Mouse (Mus musculus) hindbrain, embryonic 13.5 days (tissue): ENCODE data around the gene Itpripl1. TPM values are rescaled to one million over a fixed set of nuclear protein-coding genes. Genes with fewer than 3 reads are reported as not detected.
"Not testable (repeated sequence)": the region's sequence is repeated elsewhere in the genome, so short reads cannot be mapped to it uniquely, and the experiment has no call there.

Experiments used
- ATAC-seq: fragments of 200-750 bp; cut with Nextera tagmentation; 2 replicates; pipeline ENCODE4 v1.8.0; 2017; ENCODE audit warnings: moderate TSS enrichment; ENCODE audit not compliant: low FRiP score
- H3K27ac ChIP-seq: fragments of 300-500 bp; sonication (generic); 2 replicates; pipeline ENCODE4 v1.5.1; 2015; ENCODE audit warnings: inconsistent platforms, mild to moderate bottlenecking, moderate library complexity
- H3K27me3 ChIP-seq: fragments of 300-500 bp; sonication (generic); 2 replicates; pipeline ENCODE4 v1.6.1; 2015; ENCODE audit warnings: mild to moderate bottlenecking, inconsistent platforms
- H3K36me3 ChIP-seq: fragments of 300-500 bp; sonication (generic); 2 replicates; pipeline ENCODE4 v1.6.1; 2015; ENCODE audit warnings: mild to moderate bottlenecking, inconsistent platforms
- H3K4me1 ChIP-seq: fragments of 300-500 bp; sonication (generic); replicated peaks from 2 replicates; pipeline ENCODE4 v1.6.1; 2015; ENCODE audit warnings: inconsistent platforms
- H3K4me2 ChIP-seq: fragments of 300-500 bp; sonication (generic); 2 replicates; pipeline ENCODE4 v1.6.1; 2015; ENCODE audit warnings: inconsistent platforms, mild to moderate bottlenecking, moderate library complexity
- H3K4me3 ChIP-seq: fragments of 300-500 bp; sonication (generic); 2 replicates; pipeline ENCODE4 v1.5.1; 2015; ENCODE audit warnings: mild to moderate bottlenecking, inconsistent platforms
- H3K9ac ChIP-seq: fragments of 300-500 bp; sonication (generic); 2 replicates; pipeline ENCODE4 v1.6.1; 2015; ENCODE audit warnings: mild to moderate bottlenecking, inconsistent platforms
- H3K9me3 ChIP-seq: fragments of 300-500 bp; sonication (generic); 2 replicates; pipeline ENCODE4 v1.6.1; 2016; ENCODE audit warnings: inconsistent platforms
- WGBS: fragments of 180-500 bp; shearing (Covaris S2); methylation state at CpG from one replicate; pipeline ENCODE4 v1.1.7; 2015; 5-methylcytosine and 5-hydroxymethylcytosine counted together
- polyA plus RNA-seq: library from polyadenylated mRNA; unstranded; fragments of >200 nt; fragmentation: Nextera tagmentation; extraction: Ambion mirVana; gene quantifications from 2 replicates; pipeline ENCODE4 v1.2.1, GENCODE M21; 2015

Gene Itpripl1
- polyA plus RNA-seq, result 11.4 and 13.1 TPM in 2 replicates

- Histone ChIP-seq H3K27ac (no peak within 1 kb of the TSS), H3K9ac (peak within 1 kb of the TSS; percentile 73), H3K4me1 (peaks cover 21% of the 10 kb centered on the region), H3K4me3 (peak within 1 kb of the TSS; percentile 55), H3K9me3 (no peaks in the 10 kb centered on the region), H3K4me2 (peak within 1 kb of the TSS; percentile 93), H3K27me3 (peaks cover 3% of the 10 kb centered on the region; the same call in 1 of the 2 replicates), H3K36me3 (no peaks in the 10 kb centered on the region; the same call in 1 of the 2 replicates)
- ATAC-seq, result peak; percentile 84
- 4% methylated on average over 31 of the region's 31 CpGs for WGBS
These were observed at the start of gene Itpripl1 for GRCm38 (mm10) chr2:127143158-127144063. Gene Itpripl1 (minus strand): TSS chr2:127143442.

- no peak for ATAC-seq
- no peaks in the 10 kb centered on the region for H3K36me3 ChIP-seq
- no peak overlapping the region for H3K27ac ChIP-seq
- H3K4me2 ChIP-seq, result no peak overlapping the region
- no peaks in the 10 kb centered on the region for H3K9me3 ChIP-seq
- H3K9ac ChIP-seq, result no peak overlapping the region
- H3K27me3 ChIP-seq, result peaks cover 7% of the 10 kb centered on the region
- no peaks in the 10 kb centered on the region for H3K4me1 ChIP-seq
- no peak overlapping the region for H3K4me3 ChIP-seq
These were observed 46.3 kb upstream of the Itpripl1 start for GRCm38 (mm10) chr2:127189574-127189973.

- H3K27ac ChIP-seq, result peak overlapping the region; percentile 91
- 1% methylated on average over 17 of the region's 17 CpGs for WGBS
- peaks cover 11% of the 10 kb centered on the region; the same call in 1 of the 2 replicates for H3K27me3 ChIP-seq
- H3K4me2 ChIP-seq, result peak overlapping the region; percentile 76
- H3K4me1 ChIP-seq, result peaks cover 8% of the 10 kb centered on the region
- peak overlapping the region; percentile 60 for H3K4me3 ChIP-seq
- peak; percentile 100 for ATAC-seq
- no peaks in the 10 kb centered on the region for H3K9me3 ChIP-seq
- H3K9ac ChIP-seq, result peak overlapping the region; percentile 87
- H3K36me3 ChIP-seq, result no peaks in the 10 kb centered on the region
These were observed 39.5 kb upstream of the Itpripl1 start for GRCm38 (mm10) chr2:127182598-127183381.

GRCm38 (mm10) chr2:127166261-127166660, 23.0 kb upstream of the Itpripl1 start:
- not testable (repeated sequence) for ATAC-seq, H3K9me3 ChIP-seq, H3K4me3 ChIP-seq, H3K4me1 ChIP-seq, H3K9ac ChIP-seq, H3K36me3 ChIP-seq, H3K27ac ChIP-seq, H3K4me2 ChIP-seq
- 7% methylated on average over 1 of the region's 1 CpGs for WGBS
- peaks cover 18% of the 10 kb centered on the region; the same call in 1 of the 2 replicates for H3K27me3 ChIP-seq

GRCm38 (mm10) chr2:127165675-127166074, 22.4 kb upstream of the Itpripl1 start:
- H3K9ac ChIP-seq, result no peak overlapping the region
- 61% methylated on average over 4 of the region's 4 CpGs for WGBS
- H3K4me1 ChIP-seq, result no peaks in the 10 kb centered on the region
- ATAC-seq, result no peak
- peaks cover 18% of the 10 kb centered on the region; the same call in 1 of the 2 replicates for H3K27me3 ChIP-seq
- no peak overlapping the region for H3K4me3 ChIP-seq
- no peak overlapping the region for H3K27ac ChIP-seq
- H3K4me2 ChIP-seq, result no peak overlapping the region
- no peaks in the 10 kb centered on the region for H3K9me3 ChIP-seq
- no peaks in the 10 kb centered on the region for H3K36me3 ChIP-seq

GRCm38 (mm10) chr2:127145699-127146098, 2.5 kb upstream of the Itpripl1 start:
- H3K4me2 ChIP-seq, result no peak overlapping the region
- 0 out of 2 replicates have a peak, but pooled peaks cover 3% of the 10 kb centered on the region for H3K9me3 ChIP-seq
- H3K4me3 ChIP-seq, result no peak overlapping the region
- no peak overlapping the region for H3K27ac ChIP-seq
- no peak for ATAC-seq
- no peak overlapping the region for H3K9ac ChIP-seq
- H3K36me3 ChIP-seq, result no peaks in the 10 kb centered on the region
- WGBS, result 85% methylated on average over 3 of the region's 3 CpGs
- H3K27me3 ChIP-seq, result peaks cover 3% of the 10 kb centered on the region; the same call in 1 of the 2 replicates
- H3K4me1 ChIP-seq, result peaks cover 21% of the 10 kb centered on the region

GRCm38 (mm10) chr2:127142577-127143157, 575 bp downstream of the Itpripl1 start:
- peak; percentile 40; the same call in 1 of the 2 replicates for ATAC-seq
- Histone ChIP-seq H3K4me2 (peak overlapping the region; percentile 93), H3K9me3 (no peaks in the 10 kb centered on the region), H3K36me3 (no peaks in the 10 kb centered on the region; the same call in 1 of the 2 replicates), H3K4me3 (peak overlapping the region; percentile 55), H3K4me1 (peaks cover 21% of the 10 kb centered on the region), H3K27ac (no peak overlapping the region), H3K27me3 (peaks cover 3% of the 10 kb centered on the region; the same call in 1 of the 2 replicates), H3K9ac (peak overlapping the region; percentile 73)
- 12% methylated on average over 6 of the region's 6 CpGs for WGBS

- Histone ChIP-seq H3K4me3 (peak overlapping the region; percentile 55), H3K4me1 (peaks cover 26% of the 10 kb centered on the region), H3K27me3 (peaks cover under 1% of the 10 kb centered on the region; the same call in 1 of the 2 replicates), H3K4me2 (peak overlapping the region; percentile 93), H3K9me3 (no peaks in the 10 kb centered on the region), H3K36me3 (no peaks in the 10 kb centered on the region; the same call in 1 of the 2 replicates), H3K9ac (peak overlapping the region; percentile 73; the same call in 1 of the 2 replicates), H3K27ac (no peak overlapping the region)
- ATAC-seq, result no peak
- WGBS, result 80% methylated on average over 10 of the region's 10 CpGs
These were observed 1.2 kb downstream of the Itpripl1 start for GRCm38 (mm10) chr2:127142031-127142430.

- H3K36me3 ChIP-seq, result no peaks in the 10 kb centered on the region; the same call in 1 of the 2 replicates
- peaks cover 36% of the 10 kb centered on the region for H3K4me1 ChIP-seq
- H3K9me3 ChIP-seq, result no peaks in the 10 kb centered on the region
- H3K27ac ChIP-seq, result no peak overlapping the region
- no peak overlapping the region for H3K4me2 ChIP-seq
- H3K9ac ChIP-seq, result no peak overlapping the region
- no peaks in the 10 kb centered on the region for H3K27me3 ChIP-seq
- no peak for ATAC-seq
- WGBS, result 92% methylated on average over 7 of the region's 7 CpGs
- no peak overlapping the region for H3K4me3 ChIP-seq
These were observed 3.2 kb downstream of the Itpripl1 start for GRCm38 (mm10) chr2:127140011-127140410.

GRCm38 (mm10) chr2:127139605-127140004, 3.6 kb downstream of the Itpripl1 start:
- Histone ChIP-seq H3K4me2 (no peak overlapping the region), H3K9ac (no peak overlapping the region), H3K9me3 (no peaks in the 10 kb centered on the region), H3K27me3 (no peaks in the 10 kb centered on the region), H3K36me3 (no peaks in the 10 kb centered on the region; the same call in 1 of the 2 replicates), H3K4me1 (peaks cover 38% of the 10 kb centered on the region), H3K4me3 (no peak overlapping the region), H3K27ac (no peak overlapping the region)
- 100% methylated on average over 1 of the region's 1 CpGs for WGBS
- ATAC-seq, result no peak

GRCm38 (mm10) chr2:127139094-127139493, 4.1 kb downstream of the Itpripl1 start:
- Histone ChIP-seq H3K27me3 (no peaks in the 10 kb centered on the region), H3K4me3 (no peak overlapping the region), H3K36me3 (no peaks in the 10 kb centered on the region; the same call in 1 of the 2 replicates), H3K9me3 (no peaks in the 10 kb centered on the region), H3K27ac (no peak overlapping the region), H3K4me1 (peaks cover 43% of the 10 kb centered on the region), H3K9ac (no peak overlapping the region), H3K4me2 (no peak overlapping the region)
- WGBS, result 97% methylated on average over 8 of the region's 8 CpGs
- ATAC-seq, result no peak
